Mouse (Mus musculus): ENCODE measurements around the gene Mmrn1. TPM values are rescaled to one million over a fixed set of nuclear protein-coding genes. Genes with fewer than 3 reads are reported as not detected.

Mmrn1 gene
- polyA plus RNA-seq, 1 experiment from 2014 or later, result 1.8 TPM

GRCm38 (mm10) chr6:60994114-60994513 lies 69.3 kb downstream of the Mmrn1 start:
- ATAC-seq (ENCODE audit: low FRiP score), result no peak
- peak overlapping the region; percentile 5; the same call in 1 of the 2 replicates for H3K4me2 ChIP-seq

GRCm38 (mm10) chr6:60994521-60994920 lies 69.7 kb downstream of the Mmrn1 start:
- Histone ChIP-seq H3K9me3 (replicated peaks) (no peaks in the 10 kb centered on the region), H3K4me1 (peaks cover 9% of the 10 kb centered on the region), H3K4me3 (replicated peaks) (no peak overlapping the region), H3K4me2 (peak overlapping the region; percentile 5; the same call in 1 of the 2 replicates), H3K9ac (replicated peaks) (no peak overlapping the region), H3K27ac (replicated peaks) (no peak overlapping the region), H3K36me3 (no peaks in the 10 kb centered on the region), H3K27me3 (replicated peaks) (no peaks in the 10 kb centered on the region)
- WGBS, result 54% methylated on average over 10 of the region's 10 CpGs
- no peak for ATAC-seq (ENCODE audit: low FRiP score)

More at GRCm38 (mm10) chr6:60994114-60994513, 69.3 kb downstream of the Mmrn1 start:
- peaks cover 9% of the 10 kb centered on the region for H3K4me1 ChIP-seq
- no peaks in the 10 kb centered on the region for H3K36me3 ChIP-seq
- 17% methylated on average over 6 of the region's 6 CpGs for WGBS
- H3K9me3 ChIP-seq (replicated peaks), result no peaks in the 10 kb centered on the region
- no peak overlapping the region for H3K27ac ChIP-seq (replicated peaks)
- H3K4me3 ChIP-seq (replicated peaks), result no peak overlapping the region
- H3K27me3 ChIP-seq (replicated peaks), result no peaks in the 10 kb centered on the region
- H3K9ac ChIP-seq (replicated peaks), result no peak overlapping the region

GRCm38 (mm10) chr6:60995596-60995995 lies 70.8 kb downstream of the Mmrn1 start:
- H3K27me3 ChIP-seq (replicated peaks), result no peaks in the 10 kb centered on the region
- WGBS, result 27% methylated on average over 6 of the region's 6 CpGs
- H3K9me3 ChIP-seq (replicated peaks), result no peaks in the 10 kb centered on the region
- no peak overlapping the region for H3K4me2 ChIP-seq
- H3K4me1 ChIP-seq, result peaks cover 9% of the 10 kb centered on the region
- no peak overlapping the region for H3K4me3 ChIP-seq (replicated peaks)
- H3K27ac ChIP-seq (replicated peaks), result no peak overlapping the region
- ATAC-seq (ENCODE audit: low FRiP score), result peak; percentile 63; the same call in 1 of the 2 replicates
- no peaks in the 10 kb centered on the region for H3K36me3 ChIP-seq
- H3K9ac ChIP-seq (replicated peaks), result no peak overlapping the region

GRCm38 (mm10) chr6:60996328-60996727 lies 71.6 kb downstream of the Mmrn1 start:
- Histone ChIP-seq H3K27me3 (replicated peaks) (no peaks in the 10 kb centered on the region), H3K9me3 (replicated peaks) (no peaks in the 10 kb centered on the region), H3K27ac (replicated peaks) (no peak overlapping the region), H3K4me3 (replicated peaks) (no peak overlapping the region), H3K36me3 (no peaks in the 10 kb centered on the region), H3K4me2 (no peak overlapping the region), H3K9ac (replicated peaks) (no peak overlapping the region), H3K4me1 (peaks cover 9% of the 10 kb centered on the region)
- ATAC-seq (ENCODE audit: low FRiP score), result no peak
- WGBS, result 47% methylated on average over 1 of the region's 1 CpGs

- Histone ChIP-seq H3K4me3 (replicated peaks) (no peak overlapping the region), H3K27ac (replicated peaks) (no peak overlapping the region), H3K9ac (replicated peaks) (no peak overlapping the region), H3K36me3 (no peaks in the 10 kb centered on the region), H3K4me1 (0 out of 2 replicates have a peak, but pooled peaks cover under 1% of the 10 kb centered on the region), H3K4me2 (no peak overlapping the region), H3K27me3 (replicated peaks) (no peaks in the 10 kb centered on the region), H3K9me3 (replicated peaks) (no peaks in the 10 kb centered on the region)
- no peak for ATAC-seq (ENCODE audit: low FRiP score)
- 89% methylated on average over 6 of the region's 6 CpGs for WGBS
Measured at GRCm38 (mm10) chr6:61001003-61001790, 76.4 kb downstream of the Mmrn1 start.

GRCm38 (mm10) chr6:61003916-61004765 lies 79.4 kb downstream of the Mmrn1 start:
- H3K9ac ChIP-seq (replicated peaks), result no peak overlapping the region
- H3K27me3 ChIP-seq (replicated peaks), result no peaks in the 10 kb centered on the region
- H3K9me3 ChIP-seq (replicated peaks), result no peaks in the 10 kb centered on the region
- no peak overlapping the region for H3K27ac ChIP-seq (replicated peaks)
- 45% methylated on average over 3 of the region's 3 CpGs for WGBS
- H3K4me1 ChIP-seq, result no peaks in the 10 kb centered on the region
- no peak overlapping the region for H3K4me2 ChIP-seq
- H3K36me3 ChIP-seq, result no peaks in the 10 kb centered on the region
- H3K4me3 ChIP-seq (replicated peaks), result no peak overlapping the region
- no peak for ATAC-seq (ENCODE audit: low FRiP score)

GRCm38 (mm10) chr6:61013780-61014179 lies 89.0 kb downstream of the Mmrn1 start:
- Histone ChIP-seq H3K4me1 (no peaks in the 10 kb centered on the region), H3K36me3 (no peaks in the 10 kb centered on the region), H3K4me3 (replicated peaks) (no peak overlapping the region), H3K27ac (replicated peaks) (no peak overlapping the region), H3K9me3 (replicated peaks) (no peaks in the 10 kb centered on the region), H3K9ac (replicated peaks) (no peak overlapping the region), H3K4me2 (no peak overlapping the region), H3K27me3 (replicated peaks) (no peaks in the 10 kb centered on the region)
- ATAC-seq (ENCODE audit: low FRiP score), result peak; percentile 78; the same call in 1 of the 2 replicates
- 49% methylated on average over 5 of the region's 5 CpGs for whole genome bisulfite sequencing

GRCm38 (mm10) chr6:61019689-61020088 lies 94.9 kb downstream of the Mmrn1 start:
- Histone ChIP-seq H3K9me3 (replicated peaks) (no peaks in the 10 kb centered on the region), H3K36me3 (no peaks in the 10 kb centered on the region), H3K4me1 (no peaks in the 10 kb centered on the region), H3K4me2 (no peak overlapping the region), H3K27ac (replicated peaks) (no peak overlapping the region), H3K27me3 (replicated peaks) (no peaks in the 10 kb centered on the region), H3K4me3 (replicated peaks) (no peak overlapping the region), H3K9ac (replicated peaks) (no peak overlapping the region)
- WGBS, result 66% methylated on average over 1 of the region's 1 CpGs
- ATAC-seq (ENCODE audit: low FRiP score), result no peak

- Histone ChIP-seq H3K27me3 (replicated peaks) (no peaks in the 10 kb centered on the region), H3K9ac (replicated peaks) (no peak overlapping the region), H3K27ac (replicated peaks) (no peak overlapping the region), H3K9me3 (replicated peaks) (no peaks in the 10 kb centered on the region), H3K4me3 (replicated peaks) (no peak overlapping the region), H3K4me1 (no peaks in the 10 kb centered on the region), H3K36me3 (no peaks in the 10 kb centered on the region), H3K4me2 (no peak overlapping the region)
- ATAC-seq (ENCODE audit: low FRiP score), result no peak
- WGBS, result 72% methylated on average over 1 of the region's 1 CpGs
Measured at GRCm38 (mm10) chr6:61020995-61021394, 96.2 kb downstream of the Mmrn1 start.

GRCm38 (mm10) chr6:61033251-61033650 lies 108.5 kb downstream of the Mmrn1 start:
- Histone ChIP-seq H3K9me3 (replicated peaks) (no peaks in the 10 kb centered on the region), H3K4me2 (no peak overlapping the region), H3K27ac (replicated peaks) (no peak overlapping the region), H3K9ac (replicated peaks) (no peak overlapping the region), H3K4me1 (no peaks in the 10 kb centered on the region), H3K36me3 (no peaks in the 10 kb centered on the region), H3K4me3 (replicated peaks) (no peak overlapping the region), H3K27me3 (replicated peaks) (no peaks in the 10 kb centered on the region)
- 82% methylated on average over 1 of the region's 1 CpGs for WGBS
- no peak for ATAC-seq (ENCODE audit: low FRiP score)
